Mouse (Mus musculus): ENCODE measurements around the gene Mtx3. TPM values are rescaled to one million over a fixed set of nuclear protein-coding genes. Genes with fewer than 3 reads are reported as not detected.
"Not testable (repeated sequence)": the region's sequence is repeated elsewhere in the genome, so short reads cannot be mapped to it uniquely, and the experiment has no call there.

The Mtx3 gene
- polyA plus RNA-seq (2016; fragmentation: Nextera tagmentation; extraction: Ambion mirVana): 4.0 and 4.3 TPM in 2 replicates

GRCm38 (mm10) chr13:92844586-92845221 is at the start of gene Mtx3:
Mtx3 (plus strand) TSS chr13:92844760.
- peaks cover 22% of the 10 kb centered on the region for H3K36me3 ChIP-seq
- WGBS: 2% methylated on average over 40 of the region's 40 CpGs
- peak within 1 kb of the TSS; percentile 78 for H3K4me2 ChIP-seq (replicated peaks)

GRCm38 (mm10) chr13:92798830-92799229 is 45.7 kb upstream of the Mtx3 start:
- Histone ChIP-seq H3K27ac (no peak overlapping the region), H3K4me3 (no peak overlapping the region), H3K36me3 (no peaks in the 10 kb centered on the region), H3K27me3 (peaks cover 19% of the 10 kb centered on the region), H3K4me2 (replicated peaks) (no peak overlapping the region), H3K9me3 (replicated peaks) (no peaks in the 10 kb centered on the region), H3K4me1 (peaks cover 5% of the 10 kb centered on the region), H3K9ac (no peak overlapping the region)
- WGBS: 86% methylated on average over 2 of the region's 2 CpGs
- ATAC-seq (ENCODE audit: low FRiP score): no peak

More at GRCm38 (mm10) chr13:92844586-92845221, at the start of gene Mtx3:
- peak within 1 kb of the TSS; percentile 82 for H3K27ac ChIP-seq
- peak; percentile 100 for ATAC-seq (ENCODE audit: low FRiP score)
- H3K9me3 ChIP-seq (replicated peaks): no peaks in the 10 kb centered on the region
- H3K9ac ChIP-seq: peak within 1 kb of the TSS; percentile 85
- H3K27me3 ChIP-seq: no peaks in the 10 kb centered on the region
- H3K4me3 ChIP-seq: peak within 1 kb of the TSS; percentile 88
- H3K4me1 ChIP-seq: peaks cover 5% of the 10 kb centered on the region

GRCm38 (mm10) chr13:92799306-92799925 is 45.1 kb upstream of the Mtx3 start:
- 87% methylated on average over 7 of the region's 7 CpGs for WGBS
- H3K36me3 ChIP-seq: no peaks in the 10 kb centered on the region
- no peaks in the 10 kb centered on the region for H3K9me3 ChIP-seq (replicated peaks)
- H3K4me1 ChIP-seq: peaks cover 3% of the 10 kb centered on the region
- ATAC-seq (ENCODE audit: low FRiP score): no peak
- peaks cover 14% of the 10 kb centered on the region for H3K27me3 ChIP-seq
- no peak overlapping the region for H3K9ac ChIP-seq
- H3K4me2 ChIP-seq (replicated peaks): no peak overlapping the region
- no peak overlapping the region for H3K27ac ChIP-seq
- no peak overlapping the region for H3K4me3 ChIP-seq

GRCm38 (mm10) chr13:92806785-92807184 is 37.8 kb upstream of the Mtx3 start:
- H3K9me3 ChIP-seq (replicated peaks): no peaks in the 10 kb centered on the region
- no peaks in the 10 kb centered on the region for H3K36me3 ChIP-seq
- no peak overlapping the region for H3K4me2 ChIP-seq (replicated peaks)
- H3K27ac ChIP-seq: no peak overlapping the region
- no peak overlapping the region for H3K9ac ChIP-seq
- H3K27me3 ChIP-seq: no peaks in the 10 kb centered on the region
- ATAC-seq (ENCODE audit: low FRiP score): no peak
- H3K4me1 ChIP-seq: no peaks in the 10 kb centered on the region
- H3K4me3 ChIP-seq: no peak overlapping the region

- WGBS: 91% methylated on average over 3 of the region's 3 CpGs
- no peaks in the 10 kb centered on the region for H3K27me3 ChIP-seq
- H3K4me1 ChIP-seq: no peaks in the 10 kb centered on the region
- H3K9me3 ChIP-seq (replicated peaks): no peaks in the 10 kb centered on the region
- no peak overlapping the region for H3K4me2 ChIP-seq (replicated peaks)
- no peak for ATAC-seq (ENCODE audit: low FRiP score)
- no peak overlapping the region for H3K27ac ChIP-seq
- H3K9ac ChIP-seq: no peak overlapping the region
- H3K36me3 ChIP-seq: no peaks in the 10 kb centered on the region
- H3K4me3 ChIP-seq: no peak overlapping the region
Measured at GRCm38 (mm10) chr13:92807849-92808248, 36.7 kb upstream of the Mtx3 start.

- H3K4me2 ChIP-seq (replicated peaks); H3K4me1 ChIP-seq; H3K27me3 ChIP-seq; H3K27ac ChIP-seq; H3K4me3 ChIP-seq; H3K36me3 ChIP-seq; H3K9ac ChIP-seq; ATAC-seq (ENCODE audit: low FRiP score); H3K9me3 ChIP-seq (replicated peaks): not testable (repeated sequence)
- 92% methylated on average over 1 of the region's 1 CpGs for WGBS
Measured at GRCm38 (mm10) chr13:92810592-92810991, 34.0 kb upstream of the Mtx3 start.

GRCm38 (mm10) chr13:92816329-92816728 is 28.2 kb upstream of the Mtx3 start:
- H3K4me1 ChIP-seq: no peaks in the 10 kb centered on the region
- H3K4me2 ChIP-seq (replicated peaks): no peak overlapping the region
- no peaks in the 10 kb centered on the region for H3K9me3 ChIP-seq (replicated peaks)
- WGBS: 91% methylated on average over 5 of the region's 5 CpGs
- H3K27ac ChIP-seq: no peak overlapping the region
- no peak for ATAC-seq (ENCODE audit: low FRiP score)
- no peaks in the 10 kb centered on the region for H3K27me3 ChIP-seq
- H3K36me3 ChIP-seq: no peaks in the 10 kb centered on the region
- no peak overlapping the region for H3K4me3 ChIP-seq
- H3K9ac ChIP-seq: no peak overlapping the region

GRCm38 (mm10) chr13:92817357-92817756 is 27.2 kb upstream of the Mtx3 start:
- Histone ChIP-seq H3K9me3 (replicated peaks) (no peaks in the 10 kb centered on the region), H3K27ac (no peak overlapping the region), H3K4me3 (no peak overlapping the region), H3K4me2 (replicated peaks) (no peak overlapping the region), H3K4me1 (no peaks in the 10 kb centered on the region), H3K9ac (no peak overlapping the region), H3K27me3 (no peaks in the 10 kb centered on the region), H3K36me3 (no peaks in the 10 kb centered on the region)
- no peak for ATAC-seq (ENCODE audit: low FRiP score)
- WGBS: 89% methylated on average over 3 of the region's 3 CpGs

- Histone ChIP-seq H3K9ac (no peak overlapping the region), H3K36me3 (no peaks in the 10 kb centered on the region), H3K27me3 (no peaks in the 10 kb centered on the region), H3K27ac (no peak overlapping the region), H3K4me1 (no peaks in the 10 kb centered on the region), H3K9me3 (replicated peaks) (no peaks in the 10 kb centered on the region), H3K4me3 (no peak overlapping the region), H3K4me2 (replicated peaks) (no peak overlapping the region)
- 68% methylated on average over 10 of the region's 10 CpGs for WGBS
- no peak for ATAC-seq (ENCODE audit: low FRiP score)
Measured at GRCm38 (mm10) chr13:92828820-92829219, 15.7 kb upstream of the Mtx3 start.

GRCm38 (mm10) chr13:92833162-92833561 is 11.4 kb upstream of the Mtx3 start:
- Histone ChIP-seq H3K4me2 (replicated peaks) (no peak overlapping the region), H3K4me3 (no peak overlapping the region), H3K4me1 (no peaks in the 10 kb centered on the region), H3K27me3 (no peaks in the 10 kb centered on the region), H3K36me3 (no peaks in the 10 kb centered on the region), H3K27ac (no peak overlapping the region), H3K9ac (no peak overlapping the region), H3K9me3 (replicated peaks) (no peaks in the 10 kb centered on the region)
- no peak for ATAC-seq (ENCODE audit: low FRiP score)
- 94% methylated on average over 4 of the region's 4 CpGs for WGBS

GRCm38 (mm10) chr13:92846438-92846837 is 1.9 kb downstream of the Mtx3 start:
- no peak overlapping the region for H3K9ac ChIP-seq
- no peaks in the 10 kb centered on the region for H3K27me3 ChIP-seq
- ATAC-seq (ENCODE audit: low FRiP score): no peak
- H3K4me1 ChIP-seq: peaks cover 5% of the 10 kb centered on the region
- WGBS: 92% methylated on average over 4 of the region's 4 CpGs
- no peak overlapping the region for H3K4me2 ChIP-seq (replicated peaks)
- no peak overlapping the region for H3K4me3 ChIP-seq
- H3K9me3 ChIP-seq (replicated peaks): no peaks in the 10 kb centered on the region
- H3K36me3 ChIP-seq: peaks cover 40% of the 10 kb centered on the region
- no peak overlapping the region for H3K27ac ChIP-seq

- Histone ChIP-seq H3K4me2 (replicated peaks) (no peak overlapping the region), H3K36me3 (peaks cover 45% of the 10 kb centered on the region), H3K27me3 (no peaks in the 10 kb centered on the region), H3K27ac (no peak overlapping the region), H3K4me1 (peaks cover 5% of the 10 kb centered on the region), H3K4me3 (no peak overlapping the region), H3K9me3 (replicated peaks) (no peaks in the 10 kb centered on the region), H3K9ac (no peak overlapping the region)
- 93% methylated on average over 7 of the region's 7 CpGs for WGBS
- ATAC-seq (ENCODE audit: low FRiP score): no peak
Measured at GRCm38 (mm10) chr13:92847336-92847735, 2.8 kb downstream of the Mtx3 start.

- Histone ChIP-seq H3K27me3 (no peaks in the 10 kb centered on the region), H3K4me3 (no peak overlapping the region), H3K36me3 (peaks cover 50% of the 10 kb centered on the region), H3K4me2 (replicated peaks) (no peak overlapping the region), H3K4me1 (peaks cover 5% of the 10 kb centered on the region), H3K27ac (no peak overlapping the region), H3K9ac (no peak overlapping the region), H3K9me3 (replicated peaks) (no peaks in the 10 kb centered on the region)
- no peak for ATAC-seq (ENCODE audit: low FRiP score)
- WGBS: 88% methylated on average over 5 of the region's 5 CpGs
Measured at GRCm38 (mm10) chr13:92848002-92848401, 3.4 kb downstream of the Mtx3 start.
